Mouse (Mus musculus) left cerebral cortex, adult 2 months (tissue): ENCODE measurements around the gene Cdk2ap2. TPM values are rescaled to one million over a fixed set of nuclear protein-coding genes. Genes with fewer than 3 reads are reported as not detected.
A peak's percentile ranks its signal among the peaks of the same experiment; 100 is the strongest.

Experiments
- DNase-seq, 2 experiments: peaks; one replicate each; pipeline ENCODE4 v3.0.0; 2021 to 2022; ENCODE audit warnings: low spot score in 2 of 2, mixed read lengths in 1 of 2; ENCODE audit errors: extremely low spot score in 1 of 2
- H3K27ac ChIP-seq: fragments of 200-600 bp; 2 replicates; pipeline ENCODE4 v1.8.1; 2022
- H3K4me3 ChIP-seq: fragments of 200-600 bp; 2 replicates; pipeline ENCODE4 v1.8.1; 2022
- CTCF ChIP-seq: fragments of 200-600 bp; IDR thresholded peaks from 2 replicates; pipeline ENCODE4 v1.8.1; 2022; ENCODE audit warnings: antibody characterized with exemption, mild to moderate bottlenecking, moderate library complexity
- intact Hi-C: fragments of 180-260 bp; cut with DNase I; formaldehyde crosslinking; loops from one replicate; pipeline ENCODE4 v1.15.1; 2025
- total RNA-seq, 2 experiments: library from RNA; stranded (reverse); gene quantifications; 2 replicates each; pipeline ENCODE4 v1.2.3; 2021

Gene Cdk2ap2
- total RNA-seq, 2 experiments from 2014 or later = 28.4 to 32.5 TPM

- H3K4me3 ChIP-seq = no peak overlapping the region
- no peak for TF ChIP-seq CTCF
- intact Hi-C loops = loop anchor here (10.0 kb wide), 1 partner anchor 131 kb away; the partner anchor contains the start of gene Aldh3b3
- DNase-seq = no peak
- no peak overlapping the region for H3K27ac ChIP-seq
These were observed 10.8 kb upstream of the Cdk2ap2 start for GRCm38 (mm10) chr19:4086156-4086555.

GRCm38 (mm10) chr19:4087090-4087489 is 9.9 kb upstream of the Cdk2ap2 start:
- intact Hi-C loops = loop anchor here (10.0 kb wide), 1 partner anchor 132 kb away; the partner anchor contains the start of gene Aldh3b3
- TF ChIP-seq CTCF = no peak
- Histone ChIP-seq H3K4me3 (no peak overlapping the region), H3K27ac (no peak overlapping the region)
- no peak for DNase-seq

GRCm38 (mm10) chr19:4088146-4088545 is 8.8 kb upstream of the Cdk2ap2 start:
- Histone ChIP-seq H3K4me3 (no peak overlapping the region), H3K27ac (no peak overlapping the region)
- TF ChIP-seq CTCF = no peak
- no peak for DNase-seq
- intact Hi-C loops = loop anchor here (10.0 kb wide), 1 partner anchor 133 kb away; the partner anchor contains the start of gene Aldh3b3

GRCm38 (mm10) chr19:4089128-4089527 is 7.9 kb upstream of the Cdk2ap2 start:
- no peak for TF ChIP-seq CTCF
- H3K27ac ChIP-seq = no peak overlapping the region
- DNase-seq = no peak
- H3K4me3 ChIP-seq = no peak overlapping the region
- intact Hi-C loops = loop anchor here (10.0 kb wide), 1 partner anchor 134 kb away; the partner anchor contains the start of gene Aldh3b3

GRCm38 (mm10) chr19:4090446-4090845 is 6.5 kb upstream of the Cdk2ap2 start:
- no peak for DNase-seq
- Histone ChIP-seq H3K4me3 (no peak overlapping the region), H3K27ac (no peak overlapping the region)
- TF ChIP-seq CTCF = no peak
- intact Hi-C loops = no loop called here

- TF ChIP-seq CTCF = no peak
- Histone ChIP-seq H3K4me3 (no peak overlapping the region), H3K27ac (no peak overlapping the region)
- intact Hi-C loops = no loop called here
- no peak for DNase-seq
These were observed 5.6 kb upstream of the Cdk2ap2 start for GRCm38 (mm10) chr19:4091383-4091782.

GRCm38 (mm10) chr19:4092750-4093149 is 4.2 kb upstream of the Cdk2ap2 start:
- no peak for TF ChIP-seq CTCF
- Histone ChIP-seq H3K27ac (no peak overlapping the region), H3K4me3 (no peak overlapping the region)
- intact Hi-C loops = no loop called here
- DNase-seq = no peak

- H3K27ac ChIP-seq = no peak overlapping the region
- H3K4me3 ChIP-seq = no peak overlapping the region
- intact Hi-C loops = no loop called here
- no peak for DNase-seq
- TF ChIP-seq CTCF = no peak
These were observed 3.2 kb upstream of the Cdk2ap2 start for GRCm38 (mm10) chr19:4093772-4094171.

GRCm38 (mm10) chr19:4094348-4094747 is 2.6 kb upstream of the Cdk2ap2 start:
- H3K27ac ChIP-seq = no peak overlapping the region

GRCm38 (mm10) chr19:4094774-4095303 is 2.1 kb upstream of the Cdk2ap2 start:
- DNase-seq = no peak
- Histone ChIP-seq H3K4me3 (no peak overlapping the region), H3K27ac (no peak overlapping the region)
- intact Hi-C loops = loop anchor here (5.0 kb wide), 1 partner anchor 107 kb away; the partner anchor contains the start of gene Rad9a
- TF ChIP-seq CTCF = no peak

More at GRCm38 (mm10) chr19:4094348-4094747, 2.6 kb upstream of the Cdk2ap2 start:
- intact Hi-C loops = no loop called here
- TF ChIP-seq CTCF = no peak
- no peak for DNase-seq
- no peak overlapping the region for H3K4me3 ChIP-seq

GRCm38 (mm10) chr19:4095802-4096201 is 1.2 kb upstream of the Cdk2ap2 start:
- no peak for TF ChIP-seq CTCF
- H3K27ac ChIP-seq = 0 out of 2 replicates have a peak overlapping the region, but pooled peaks have one; percentile 3
- intact Hi-C loops = loop anchor here (2.0 to 5.0 kb wide), 2 partner anchors 106 to 135 kb away; partner anchors contain the start of genes Pold4 and Rad9a
- H3K4me3 ChIP-seq = no peak overlapping the region
- no peak for DNase-seq

- intact Hi-C loops = loop anchor here (2.0 to 5.0 kb wide), 2 partner anchors 105 to 133 kb away; partner anchors contain the start of genes Pold4 and Rad9a
- no peak; the same call in 1 of the 2 replicates for TF ChIP-seq CTCF
- H3K27ac ChIP-seq = peak overlapping the region; percentile 94
- DNase-seq = no peak
- peak overlapping the region; percentile 70 for H3K4me3 ChIP-seq
These were observed 451 bp downstream of the Cdk2ap2 start for GRCm38 (mm10) chr19:4097441-4097825.

- H3K27ac ChIP-seq = no peak overlapping the region
- no peak for DNase-seq
- no peak overlapping the region for H3K4me3 ChIP-seq
- no peak for TF ChIP-seq CTCF
- intact Hi-C loops = loop anchor here (5.0 kb wide), 1 partner anchor 104 kb away; the partner anchor contains the start of gene Rad9a
These were observed 1.4 kb downstream of the Cdk2ap2 start for GRCm38 (mm10) chr19:4098426-4098825.
